Mouse (Mus musculus) adrenal gland, postnatal 10 days (tissue): Measurements from ENCODE around the gene Irf6. TPM values are rescaled to one million over a fixed set of nuclear protein-coding genes. Genes with fewer than 3 reads are reported as not detected.

ENCODE experiments used
- DNase-seq: peaks from one replicate; pipeline ENCODE4 v3.0.0; 2021; ENCODE audit warnings: mixed read lengths
- long read RNA-seq, 2 experiments: library from polyadenylated mRNA; stranded (forward); transcript quantifications; one replicate each; pipeline ENCODE4 v2.0.0; 2021
- total RNA-seq, 2 experiments: library from RNA; stranded (reverse); gene quantifications; 2 replicates each; pipeline ENCODE4 v1.2.3; 2021

The Irf6 gene
- 1 to 10 TPM; 3.2 to 5.1 TPM for total RNA-seq
- long read RNA-seq, experiment 1, full-length matches to known transcripts, result 4 of 8 reads
- long read RNA-seq, experiment 1, partial matches to known transcripts, result 4 of 8 reads
- long read RNA-seq, experiment 1, other reads (novel, unspliced or antisense), result 0 of 8 reads
- long read RNA-seq, experiment 2, partial matches to known transcripts, result 2 of 2 reads
- long read RNA-seq, experiment 2, other reads (novel, unspliced or antisense), result 0 of 2 reads

- DNase-seq, result peak; percentile 81
Measured at GRCm38 (mm10) chr1:193152872-193153271, at the start of gene Irf6. Gene Irf6 (plus strand): TSS chr1:193153111.

- no peak for DNase-seq
Measured at GRCm38 (mm10) chr1:193112093-193112492, 40.8 kb upstream of the Irf6 start.

DNA sequence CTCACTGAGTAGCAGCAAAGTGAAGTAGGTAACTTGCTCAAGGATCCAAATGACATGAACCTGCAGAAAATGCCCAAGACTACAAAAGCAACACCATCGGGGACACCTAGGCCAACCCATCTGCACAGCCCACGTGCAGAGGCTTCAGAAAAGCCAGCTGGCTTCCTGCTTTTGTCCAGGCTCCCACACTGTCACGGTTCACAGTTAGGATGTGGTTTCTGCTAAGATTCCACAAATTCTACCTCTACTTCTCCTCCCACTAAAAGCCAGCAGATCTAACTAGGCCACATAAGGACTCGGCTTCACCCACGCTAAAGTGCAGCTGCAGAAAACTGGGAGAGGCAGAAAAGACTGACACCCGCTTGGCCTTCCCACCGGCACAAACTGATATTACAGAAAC, 30.1 kb upstream of the Irf6 start:
- DNase-seq, result no peak

DNA sequence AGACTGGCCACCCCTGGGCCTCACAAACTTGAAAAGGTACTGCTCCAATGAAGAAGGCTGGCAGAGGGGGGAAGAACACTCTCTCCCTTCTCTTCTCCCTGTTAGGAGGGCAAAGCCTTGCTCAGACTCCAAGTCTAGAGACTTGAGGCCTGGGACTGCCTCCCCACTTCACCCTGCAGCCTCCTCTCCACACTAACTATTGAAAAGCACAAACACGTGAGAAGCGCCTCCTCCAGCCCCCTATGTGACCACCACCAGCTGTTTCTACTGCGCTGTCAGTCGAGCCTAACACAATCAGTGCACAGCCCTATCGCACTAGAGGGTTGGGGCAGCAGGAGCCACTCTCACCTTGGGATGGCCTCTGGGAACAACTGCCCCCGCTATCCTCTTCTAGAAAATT, 29.6 kb upstream of the Irf6 start:
- DNase-seq, result no peak

DNA sequence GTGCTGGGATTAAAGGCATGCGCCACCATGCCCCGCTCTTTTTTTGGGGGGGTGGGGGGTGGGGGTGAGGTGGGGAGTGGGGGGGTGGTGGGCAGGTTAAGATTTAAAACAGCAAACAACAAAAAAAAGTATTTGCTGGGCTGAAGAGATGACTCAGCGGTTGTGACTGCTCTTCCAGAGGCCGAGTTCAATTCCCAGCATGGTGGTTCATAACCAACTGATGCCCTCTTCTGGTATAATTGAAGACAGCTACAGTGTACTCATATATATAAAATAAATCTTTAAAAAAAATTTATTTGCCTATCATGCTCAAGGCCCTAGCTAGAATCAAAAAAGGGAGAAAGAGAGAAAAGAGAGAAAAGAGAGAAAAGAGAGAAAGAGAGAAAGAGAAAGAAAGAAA, 27.1 kb upstream of the Irf6 start:
- DNase-seq, result no peak

DNA sequence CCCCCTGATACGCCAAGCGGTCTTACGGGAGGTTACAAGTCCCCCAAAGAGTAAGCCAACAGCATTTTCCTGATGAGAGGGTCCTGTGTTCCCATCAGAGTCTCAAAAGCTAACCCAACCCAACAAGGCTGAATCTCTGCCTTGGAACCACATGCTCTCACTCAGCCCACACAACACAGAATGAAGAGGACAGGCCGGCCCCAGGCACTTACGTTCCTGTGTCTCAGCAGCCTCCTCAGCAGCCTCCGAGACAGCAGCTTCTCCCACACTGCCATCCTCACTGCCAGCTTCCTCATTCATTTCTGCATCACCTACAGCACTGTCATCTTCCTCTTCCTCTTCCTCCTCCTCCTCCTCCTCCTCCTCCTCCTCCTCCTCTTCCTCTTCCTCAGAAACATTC, 24.9 kb upstream of the Irf6 start:
- DNase-seq, result no peak

DNA sequence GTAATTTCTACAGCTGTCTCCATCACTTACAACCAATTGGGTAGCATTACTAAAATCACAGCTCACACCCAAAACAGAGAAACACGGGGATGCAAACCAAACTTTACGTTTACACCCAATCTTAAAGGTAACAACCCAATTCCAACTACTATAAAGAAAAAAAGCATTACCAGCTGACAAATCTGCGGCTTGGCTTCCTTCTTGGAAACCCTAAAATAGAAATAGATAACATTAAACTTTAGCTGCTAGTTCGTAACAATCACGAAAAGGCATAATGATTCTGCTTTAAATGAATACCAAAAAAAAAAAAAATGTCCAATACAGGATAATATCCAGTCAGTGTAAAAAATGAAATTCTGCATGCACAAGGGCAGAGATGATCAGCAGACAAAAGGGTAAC, 23.6 kb upstream of the Irf6 start:
- no peak for DNase-seq

GRCm38 (mm10) chr1:193129786-193130455, 23.0 kb upstream of the Irf6 start, which contains the start of gene Diexf:
Gene Diexf (minus strand): TSS chr1:193130272.
- DNase-seq, result peak; percentile 99

DNA sequence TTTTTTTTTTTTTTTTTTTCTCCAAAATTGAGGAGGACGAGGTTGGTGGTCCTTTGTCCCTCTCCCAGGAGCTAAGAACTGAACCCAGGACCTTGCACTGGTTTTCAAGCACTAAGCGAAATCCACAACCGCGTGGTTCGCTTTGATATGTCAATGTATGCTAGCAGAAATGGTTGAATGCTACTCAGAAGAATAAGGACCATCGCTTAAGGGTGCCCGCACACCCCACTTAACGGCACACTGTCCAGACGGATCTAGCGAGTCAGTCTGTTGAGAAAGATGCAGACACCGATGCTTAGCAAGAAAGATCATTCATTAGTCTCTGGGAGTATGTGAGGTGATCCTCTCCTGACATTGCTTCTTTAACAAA, 22.5 kb upstream of the Irf6 start:
- DNase-seq, result no peak

DNA sequence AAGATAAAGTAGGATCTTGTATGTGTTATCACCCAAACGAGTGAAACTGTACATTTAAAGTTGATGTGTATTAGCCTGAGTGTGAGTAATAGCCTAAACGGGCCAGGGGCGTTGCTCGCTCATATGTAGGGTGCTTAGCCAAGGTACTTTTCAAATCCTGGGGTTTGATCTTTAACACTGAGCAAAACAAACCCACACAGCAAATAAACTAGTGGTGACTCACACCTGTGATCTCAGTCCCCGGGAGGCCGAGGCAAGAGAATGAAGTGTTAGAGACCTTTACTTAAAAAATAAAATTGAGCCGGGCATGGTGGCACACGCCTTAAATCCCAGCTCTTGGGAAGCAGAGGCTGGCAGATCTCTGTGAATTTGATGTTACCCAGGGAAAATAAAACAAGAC, 22.1 kb upstream of the Irf6 start:
- DNase-seq, result no peak

DNA sequence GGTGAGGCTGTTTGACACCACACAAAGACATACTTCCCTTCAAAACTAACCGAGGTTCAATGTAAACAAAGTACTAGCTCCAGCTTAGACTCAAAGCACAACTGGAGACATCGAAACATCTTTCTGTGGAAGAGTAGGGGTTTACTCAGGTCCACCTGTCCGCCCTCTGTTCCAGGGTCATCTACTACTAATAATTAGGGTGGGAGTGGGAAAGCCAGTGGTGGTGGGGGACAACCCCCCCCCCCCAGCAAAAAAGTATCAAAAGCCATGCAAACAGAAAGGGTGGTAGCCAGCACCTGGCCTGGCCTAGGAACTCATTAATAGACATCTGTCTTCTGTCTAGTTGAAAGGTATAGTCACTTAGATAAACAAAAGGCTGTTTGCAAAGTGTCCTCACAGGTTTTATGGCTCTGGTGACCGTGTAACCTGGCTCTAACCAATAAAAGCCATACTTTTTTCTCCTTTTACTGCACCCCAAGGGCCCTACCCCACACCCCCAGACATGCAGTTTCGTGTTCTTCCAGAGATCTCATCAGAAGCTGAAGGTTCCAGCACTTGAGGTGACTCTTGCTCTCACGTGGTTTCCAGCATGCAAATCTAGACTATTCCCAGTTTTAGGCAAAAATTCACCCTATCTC, 21.5 kb upstream of the Irf6 start:
- DNase-seq, result no peak

- no peak for DNase-seq
Measured at GRCm38 (mm10) chr1:193132385-193132784, 20.5 kb upstream of the Irf6 start.

DNA sequence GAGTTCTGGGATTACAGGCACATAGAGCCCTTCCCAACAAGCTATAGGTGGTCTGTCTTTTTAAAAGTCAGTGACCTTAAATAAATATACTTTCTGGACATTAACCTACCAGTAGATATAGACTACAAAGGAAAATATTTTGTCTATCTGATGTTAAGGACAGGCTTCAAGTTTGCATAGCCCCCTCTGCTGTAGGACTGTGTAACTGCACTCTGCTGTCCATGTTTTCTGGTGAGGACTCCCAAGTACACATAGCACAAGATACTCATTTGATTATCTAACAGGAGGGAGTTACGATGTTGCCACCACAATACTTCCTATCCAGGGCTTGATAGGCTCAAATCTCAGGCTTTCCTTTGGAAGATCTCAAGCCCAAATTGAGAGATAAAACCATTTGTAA, 19.2 kb upstream of the Irf6 start:
- DNase-seq, result no peak

- no peak for DNase-seq
Measured at GRCm38 (mm10) chr1:193138087-193138486, 14.8 kb upstream of the Irf6 start.

- no peak for DNase-seq
Measured at GRCm38 (mm10) chr1:193138669-193139068, 14.2 kb upstream of the Irf6 start.

DNA sequence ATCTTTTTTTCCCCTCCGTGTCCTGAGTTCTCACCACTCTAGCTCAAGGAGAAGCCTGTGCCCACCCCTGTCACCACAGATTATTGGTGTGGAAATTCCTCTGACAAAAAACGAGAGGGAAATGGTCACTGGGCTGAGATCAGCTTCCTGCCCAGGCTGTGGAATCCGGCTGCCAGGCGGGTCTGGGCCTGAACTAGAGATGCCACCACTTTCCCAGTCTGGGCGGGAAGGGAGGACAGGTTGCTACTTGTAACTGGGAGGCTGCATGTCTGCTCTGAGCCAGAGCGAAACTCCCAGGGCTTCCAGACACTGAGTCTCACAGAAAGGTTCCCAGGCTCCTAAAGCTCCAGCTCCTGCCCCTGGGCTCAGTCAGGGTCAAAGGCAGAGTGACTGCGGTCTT, 11.8 kb upstream of the Irf6 start:
- DNase-seq, result no peak

- no peak for DNase-seq
Measured at GRCm38 (mm10) chr1:193142517-193143062, 10.3 kb upstream of the Irf6 start.

DNA sequence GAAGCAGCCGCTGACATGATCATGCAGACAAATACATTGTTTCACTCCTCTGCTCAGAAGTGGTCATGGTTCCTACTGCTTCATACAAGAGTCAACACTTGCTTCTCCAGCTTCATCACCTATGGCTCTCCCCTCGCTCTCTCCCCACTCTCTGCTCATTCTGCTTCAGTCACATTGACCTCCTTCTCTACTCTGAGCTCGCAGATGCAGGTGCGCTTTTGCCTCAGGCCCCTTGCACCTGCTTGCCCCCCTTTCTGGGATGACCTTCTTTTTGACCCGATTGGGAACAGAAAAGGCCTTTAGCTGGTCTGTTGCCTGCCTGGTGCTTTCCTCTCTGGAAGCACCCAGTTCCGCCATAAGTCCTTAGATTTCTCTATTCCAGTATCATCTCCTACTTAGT, 8.4 kb upstream of the Irf6 start:
- no peak for DNase-seq

GRCm38 (mm10) chr1:193145101-193145500, 7.8 kb upstream of the Irf6 start:
- no peak for DNase-seq

DNA sequence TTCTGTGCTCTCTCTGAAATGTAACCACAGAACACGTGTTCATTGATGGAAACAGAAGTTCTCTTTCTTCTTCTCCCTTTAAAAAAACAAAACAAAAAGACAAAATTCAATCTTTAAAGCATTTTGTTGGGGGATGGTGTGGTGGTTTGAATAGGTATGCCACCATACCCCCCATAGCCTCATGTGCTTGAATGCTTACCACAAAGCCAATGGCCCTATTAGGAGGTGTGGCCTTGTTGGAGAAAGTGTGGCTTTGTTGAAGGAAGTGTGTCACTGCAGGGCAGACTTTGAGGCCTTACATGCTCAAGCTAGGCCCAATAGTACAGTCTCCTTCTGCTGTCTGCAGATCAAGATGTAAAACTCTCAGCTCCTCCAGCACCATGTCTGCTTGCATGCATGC, 6.5 kb upstream of the Irf6 start:
- DNase-seq, result no peak

DNA sequence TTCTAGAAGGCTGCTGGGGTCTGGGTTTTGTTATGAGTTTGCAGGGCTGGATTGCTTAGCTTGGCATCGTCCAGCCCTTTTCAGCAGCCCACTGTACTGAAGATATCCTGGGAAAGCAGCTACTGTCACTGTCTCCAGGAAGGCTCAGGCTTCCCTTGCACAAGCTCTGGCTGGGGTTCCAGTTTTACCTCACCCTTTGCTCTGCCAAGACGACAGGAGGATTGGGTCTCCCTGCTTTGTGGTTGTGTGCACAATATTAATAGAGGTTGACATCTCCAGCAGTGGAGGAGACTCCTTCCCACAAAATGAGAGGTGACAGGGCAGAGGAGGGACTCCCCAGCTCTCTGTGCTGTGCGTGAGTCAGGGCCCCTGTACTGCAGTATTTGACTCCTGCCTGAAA, 3.7 kb upstream of the Irf6 start:
- DNase-seq, result no peak

GRCm38 (mm10) chr1:193151134-193151533, 1.8 kb upstream of the Irf6 start:
- DNase-seq, result no peak

- DNase-seq, result no peak
Measured at GRCm38 (mm10) chr1:193153561-193153960, 650 bp downstream of the Irf6 start.
